Mouse (Mus musculus): ENCODE results near the gene Homer1. TPM values are rescaled to one million over a fixed set of nuclear protein-coding genes. Genes with fewer than 3 reads are reported as not detected.

The Homer1 gene
- total and polyA plus RNA-seq, 2 experiments from 2014 or later: 9.7 to 64.4 TPM

GRCm38 (mm10) chr13:93410343-93410742 is 110.9 kb downstream of the Homer1 start:
- no peak overlapping the region for H3K4me3 ChIP-seq (ENCODE audit: low read depth, low read length)
- no peak for ATAC-seq (ENCODE audit: low FRiP score)
- WGBS: 88% methylated on average over 4 of the region's 4 CpGs
- no peak overlapping the region for H3K9ac ChIP-seq (replicated peaks; ENCODE audit: low read length, poor library complexity, severe bottlenecking)
- DNase-seq (ENCODE audit: low spot score): no peak
- no peak overlapping the region for H3K27ac ChIP-seq (ENCODE audit: low read depth, low read length)
- H3K4me2 ChIP-seq (ENCODE audit: low read depth, low read length, poor library complexity, severe bottlenecking): no peak overlapping the region
- H3K36me3 ChIP-seq (ENCODE audit: insufficient read depth, low read length): peaks cover 16% of the 10 kb centered on the region; the same call in 1 of the 2 replicates
- H3K27me3 ChIP-seq (ENCODE audit: insufficient read depth, low read length): no peaks in the 10 kb centered on the region
- no peaks in the 10 kb centered on the region for H3K9me3 ChIP-seq (ENCODE audit: low read length)
- H3K4me1 ChIP-seq (ENCODE audit: insufficient read depth, low read length): no peaks in the 10 kb centered on the region
- no peak for TF ChIP-seq CTCF (IDR thresholded peaks at IDR 0.05)

DNA sequence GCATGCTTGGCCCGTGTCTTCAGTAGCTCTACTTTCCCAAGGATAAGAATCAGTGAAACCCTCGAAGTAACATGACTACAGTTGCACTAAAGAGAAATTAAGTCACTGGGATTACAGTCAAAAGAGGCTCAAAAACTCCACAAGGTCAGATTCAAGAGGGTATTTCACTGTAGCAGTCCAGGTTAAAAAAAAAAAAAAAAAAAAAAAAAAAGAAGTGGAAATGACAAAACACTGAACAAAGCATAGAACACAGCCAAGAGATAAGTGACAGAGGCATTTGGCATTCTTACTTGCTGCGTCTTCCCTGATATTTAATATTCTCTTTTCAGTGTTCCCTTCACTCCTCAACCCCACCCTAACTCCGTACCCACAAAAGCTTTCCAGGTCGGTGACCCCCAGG is 115.6 kb downstream of the Homer1 start:
- WGBS: 94% methylated on average over 5 of the region's 5 CpGs
- Histone ChIP-seq H3K4me2 (ENCODE audit: low read depth, low read length, poor library complexity, severe bottlenecking) (no peak overlapping the region), H3K4me1 (ENCODE audit: insufficient read depth, low read length) (no peaks in the 10 kb centered on the region), H3K9ac (replicated peaks; ENCODE audit: low read length, poor library complexity, severe bottlenecking) (no peak overlapping the region), H3K9me3 (ENCODE audit: low read length) (no peaks in the 10 kb centered on the region), H3K27ac (ENCODE audit: low read depth, low read length) (no peak overlapping the region), H3K36me3 (ENCODE audit: insufficient read depth, low read length) (no peaks in the 10 kb centered on the region), H3K27me3 (ENCODE audit: insufficient read depth, low read length) (no peaks in the 10 kb centered on the region), H3K4me3 (ENCODE audit: low read depth, low read length) (no peak overlapping the region)
- ATAC-seq (ENCODE audit: low FRiP score) (no peak), DNase-seq (ENCODE audit: low spot score) (no peak)
- TF ChIP-seq CTCF (IDR thresholded peaks at IDR 0.05): no peak

DNA sequence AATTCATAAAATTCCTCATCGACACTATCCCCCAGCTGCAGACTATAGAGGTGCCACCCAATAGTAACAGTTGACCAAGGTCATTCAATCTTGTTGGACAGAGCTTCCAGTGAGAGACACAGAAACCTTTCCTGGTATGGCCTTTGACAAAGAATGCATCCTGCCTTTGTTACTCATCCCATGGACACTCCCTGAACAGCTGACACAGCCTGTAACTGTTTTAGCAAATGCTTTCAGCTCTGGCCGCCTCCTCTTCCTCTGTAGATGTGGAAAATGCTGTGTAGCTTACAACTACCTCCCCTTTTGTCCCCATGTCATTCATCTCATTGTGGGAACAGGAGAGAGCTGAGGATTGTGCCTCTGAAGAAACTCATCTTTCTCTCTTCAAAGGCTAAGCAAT is 118.9 kb downstream of the Homer1 start:
- Histone ChIP-seq H3K36me3 (ENCODE audit: insufficient read depth, low read length) (no peaks in the 10 kb centered on the region), H3K4me1 (ENCODE audit: insufficient read depth, low read length) (no peaks in the 10 kb centered on the region), H3K9ac (replicated peaks; ENCODE audit: low read length, poor library complexity, severe bottlenecking) (no peak overlapping the region), H3K4me3 (ENCODE audit: low read depth, low read length) (no peak overlapping the region), H3K27me3 (ENCODE audit: insufficient read depth, low read length) (no peaks in the 10 kb centered on the region), H3K27ac (ENCODE audit: low read depth, low read length) (no peak overlapping the region), H3K4me2 (ENCODE audit: low read depth, low read length, poor library complexity, severe bottlenecking) (no peak overlapping the region), H3K9me3 (ENCODE audit: low read length) (no peaks in the 10 kb centered on the region)
- no peak for ATAC-seq (ENCODE audit: low FRiP score)
- TF ChIP-seq CTCF (IDR thresholded peaks at IDR 0.05): no peak
- no peak for DNase-seq (ENCODE audit: low spot score)
- 84% methylated on average over 2 of the region's 2 CpGs for WGBS

GRCm38 (mm10) chr13:93419779-93420178 is 120.3 kb downstream of the Homer1 start:
- H3K9ac ChIP-seq (replicated peaks; ENCODE audit: low read length, poor library complexity, severe bottlenecking): no peak overlapping the region
- TF ChIP-seq CTCF (IDR thresholded peaks at IDR 0.05): no peak
- no peaks in the 10 kb centered on the region for H3K27me3 ChIP-seq (ENCODE audit: insufficient read depth, low read length)
- H3K4me3 ChIP-seq (ENCODE audit: low read depth, low read length): no peak overlapping the region
- no peak overlapping the region for H3K4me2 ChIP-seq (ENCODE audit: low read depth, low read length, poor library complexity, severe bottlenecking)
- H3K36me3 ChIP-seq (ENCODE audit: insufficient read depth, low read length): no peaks in the 10 kb centered on the region
- ATAC-seq (ENCODE audit: low FRiP score): no peak
- WGBS: 78% methylated on average over 2 of the region's 2 CpGs
- peak; percentile 11 for DNase-seq (ENCODE audit: low spot score)
- no peak overlapping the region for H3K27ac ChIP-seq (ENCODE audit: low read depth, low read length)
- no peaks in the 10 kb centered on the region for H3K9me3 ChIP-seq (ENCODE audit: low read length)
- H3K4me1 ChIP-seq (ENCODE audit: insufficient read depth, low read length): no peaks in the 10 kb centered on the region

DNA sequence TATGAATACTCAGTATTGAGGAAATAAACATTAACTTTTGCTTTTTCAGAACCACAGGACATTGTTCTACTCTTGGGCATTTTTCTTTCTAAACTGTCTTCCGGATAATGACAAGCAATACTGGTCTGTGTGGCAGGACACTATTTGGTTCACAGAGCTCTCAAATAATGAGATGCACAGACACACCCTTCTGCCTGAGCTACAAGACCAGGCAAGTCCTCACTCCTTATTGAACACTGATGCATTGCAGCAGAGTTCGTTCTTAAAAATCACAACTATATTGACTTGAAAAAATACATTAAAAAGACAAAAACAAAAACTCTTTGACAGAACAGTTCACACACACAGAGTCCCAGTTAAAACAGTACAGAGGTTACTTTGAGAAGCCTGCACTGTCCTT is 123.8 kb downstream of the Homer1 start:
- Histone ChIP-seq H3K27ac (ENCODE audit: low read depth, low read length) (no peak overlapping the region), H3K9me3 (ENCODE audit: low read length) (no peaks in the 10 kb centered on the region), H3K9ac (replicated peaks; ENCODE audit: low read length, poor library complexity, severe bottlenecking) (no peak overlapping the region), H3K4me1 (ENCODE audit: insufficient read depth, low read length) (no peaks in the 10 kb centered on the region), H3K36me3 (ENCODE audit: insufficient read depth, low read length) (0 out of 2 replicates have a peak, but pooled peaks cover 3% of the 10 kb centered on the region), H3K4me3 (ENCODE audit: low read depth, low read length) (no peak overlapping the region), H3K27me3 (ENCODE audit: insufficient read depth, low read length) (no peaks in the 10 kb centered on the region), H3K4me2 (ENCODE audit: low read depth, low read length, poor library complexity, severe bottlenecking) (no peak overlapping the region)
- no peak for DNase-seq (ENCODE audit: low spot score)
- TF ChIP-seq CTCF (IDR thresholded peaks at IDR 0.05): no peak
- no peak for ATAC-seq (ENCODE audit: low FRiP score)
- 87% methylated on average over 2 of the region's 2 CpGs for WGBS

- 95% methylated on average over 5 of the region's 5 CpGs for WGBS
- no peaks in the 10 kb centered on the region for H3K4me1 ChIP-seq (ENCODE audit: insufficient read depth, low read length)
- no peaks in the 10 kb centered on the region for H3K9me3 ChIP-seq (ENCODE audit: low read length)
- 0 out of 2 replicates have a peak, but pooled peaks cover 8% of the 10 kb centered on the region for H3K36me3 ChIP-seq (ENCODE audit: insufficient read depth, low read length)
- no peak for TF ChIP-seq CTCF (IDR thresholded peaks at IDR 0.05)
- H3K27me3 ChIP-seq (ENCODE audit: insufficient read depth, low read length): no peaks in the 10 kb centered on the region
- no peak for ATAC-seq (ENCODE audit: low FRiP score)
- H3K4me2 ChIP-seq (ENCODE audit: low read depth, low read length, poor library complexity, severe bottlenecking): no peak overlapping the region
- H3K9ac ChIP-seq (replicated peaks; ENCODE audit: low read length, poor library complexity, severe bottlenecking): no peak overlapping the region
- no peak overlapping the region for H3K27ac ChIP-seq (ENCODE audit: low read depth, low read length)
- H3K4me3 ChIP-seq (ENCODE audit: low read depth, low read length): no peak overlapping the region
- no peak for DNase-seq (ENCODE audit: low spot score)
Observed at GRCm38 (mm10) chr13:93427920-93428876, 128.8 kb downstream of the Homer1 start.
